Mouse (Mus musculus) thymus, adult 2 months (tissue): ENCODE measurements around the gene Bbs1.

ENCODE experiments used
- CTCF ChIP-seq: fragments of 200-500 bp; IDR thresholded peaks from 2 replicates; pipeline ENCODE4 v1.5.1; 2012; ENCODE audit warnings: mild to moderate bottlenecking, control low read depth, low read length, moderate library complexity, borderline replicate concordance; ENCODE audit not compliant: control insufficient read depth, poor library complexity, insufficient read depth; ENCODE audit errors: extremely low read depth
- POLR2A ChIP-seq: fragments of 200-500 bp; IDR thresholded peaks from 2 replicates; pipeline ENCODE4 v1.6.1; 2012; ENCODE audit warnings: mild to moderate bottlenecking, low read length, control low read depth, moderate library complexity; ENCODE audit not compliant: control insufficient read depth, poor library complexity, insufficient read depth; ENCODE audit errors: extremely low read depth

DNA sequence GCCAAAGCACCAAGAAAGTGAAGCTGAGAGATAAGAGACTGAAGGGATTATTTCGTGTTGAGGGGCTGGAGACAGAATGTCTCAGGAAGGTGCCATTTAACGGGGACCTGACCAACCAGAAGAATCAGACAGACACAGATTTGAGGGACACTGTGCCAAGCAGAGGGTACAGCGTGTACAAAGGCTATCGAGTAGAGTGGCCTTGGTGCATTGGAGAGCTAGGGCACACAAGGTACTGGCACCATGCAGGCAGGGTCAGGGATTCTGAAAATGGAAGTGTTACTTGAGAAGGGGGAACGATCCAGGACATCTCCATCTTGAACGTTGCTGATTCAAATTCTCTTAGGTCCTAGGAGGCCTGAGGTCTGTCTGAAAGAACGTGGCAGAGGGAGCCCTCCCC, 2.9 kb upstream of the Bbs1 start:
- no peak for TF ChIP-seq POLR2A
- no peak for TF ChIP-seq CTCF
